Mouse (Mus musculus) forelimb bud, embryonic 11.5 days (tissue): ENCODE results near the gene Fance.

Experiments
- DNase-seq: peaks from one replicate; pipeline ENCODE4 v3.0.0-alpha.2; 2012; ENCODE audit warnings: low read depth, low spot score

Fance gene

DNA sequence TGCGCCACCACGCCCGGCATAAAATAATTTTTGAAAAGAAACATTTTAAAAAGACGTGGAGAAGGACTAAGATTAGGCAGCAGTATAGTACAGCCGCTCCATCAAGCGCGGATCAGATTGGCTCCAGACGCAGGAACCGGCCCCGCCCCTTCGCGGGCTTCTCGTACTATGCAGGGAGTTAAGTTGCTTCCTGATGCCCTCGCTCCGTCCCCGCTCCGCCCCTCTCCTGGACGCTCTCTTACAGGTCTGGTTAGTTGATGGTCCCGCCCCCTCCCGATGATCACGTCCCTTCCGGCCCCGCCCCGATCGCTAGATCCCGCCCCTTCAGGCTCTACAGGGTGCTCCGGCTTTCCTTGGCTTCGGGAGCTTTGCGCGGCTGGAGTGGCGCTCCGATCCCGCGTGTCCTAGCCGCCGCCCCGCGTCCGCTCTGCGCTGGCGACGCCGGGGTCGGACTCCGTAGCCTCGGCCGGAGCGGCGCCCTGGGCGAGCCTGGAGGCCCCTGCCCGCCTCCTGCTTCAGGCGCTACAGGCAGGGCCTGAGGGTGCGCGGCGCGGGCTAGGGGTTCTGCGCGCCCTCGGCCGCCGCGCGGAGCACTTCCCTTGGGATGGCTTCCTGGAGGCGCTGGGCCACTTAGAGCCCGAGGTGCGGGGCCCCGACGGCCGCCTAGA, at the start of gene Fance:
Gene Fance, plus strand, starts transcription at position 308 of the 668 bp plus-strand sequence.
- peak; percentile 98 for DNase-seq

DNA sequence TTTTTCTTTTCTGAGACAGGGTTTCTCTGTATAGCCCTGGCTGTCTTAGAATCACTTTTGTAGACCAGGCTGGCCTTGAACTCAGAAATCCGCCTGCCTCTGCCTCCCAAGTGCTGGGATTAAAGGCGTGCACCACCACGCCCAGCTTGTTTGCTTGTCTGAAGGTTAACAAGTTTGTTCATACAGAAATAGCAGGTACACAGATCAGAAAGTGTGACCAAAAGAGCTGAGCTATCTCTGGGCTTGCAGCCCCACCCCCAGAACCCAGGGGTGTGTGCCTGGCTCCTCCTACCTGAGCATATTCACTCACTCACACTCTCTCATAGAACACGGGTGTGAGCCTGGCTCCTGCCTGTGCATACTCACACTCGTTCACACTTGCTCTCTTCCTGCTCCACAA, 46.1 kb upstream of the Fance start:
- no peak for DNase-seq

DNA sequence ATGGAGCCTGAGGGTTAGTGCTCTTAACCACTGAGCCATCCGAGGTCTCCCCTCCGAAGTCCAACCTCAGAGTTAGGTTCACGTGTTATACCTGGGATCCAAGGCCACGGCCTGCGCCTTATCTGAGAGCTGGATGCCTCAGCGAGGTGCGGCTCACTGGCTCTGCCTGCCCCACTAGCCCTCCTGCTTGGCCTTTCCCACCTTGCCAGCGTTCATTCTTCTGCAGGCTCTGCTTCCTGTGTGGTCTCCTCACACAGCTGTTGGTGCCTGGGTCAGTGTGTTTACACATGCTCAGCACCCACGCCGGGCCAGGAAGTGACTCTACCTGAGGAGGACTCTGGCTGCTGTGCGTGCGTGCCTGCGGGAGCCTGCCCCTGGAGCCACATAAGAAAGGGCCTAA, 43.2 kb upstream of the Fance start:
- no peak for DNase-seq

GRCm38 (mm10) chr17:28271537-28272266, 41.6 kb upstream of the Fance start:
- no peak for DNase-seq

DNA sequence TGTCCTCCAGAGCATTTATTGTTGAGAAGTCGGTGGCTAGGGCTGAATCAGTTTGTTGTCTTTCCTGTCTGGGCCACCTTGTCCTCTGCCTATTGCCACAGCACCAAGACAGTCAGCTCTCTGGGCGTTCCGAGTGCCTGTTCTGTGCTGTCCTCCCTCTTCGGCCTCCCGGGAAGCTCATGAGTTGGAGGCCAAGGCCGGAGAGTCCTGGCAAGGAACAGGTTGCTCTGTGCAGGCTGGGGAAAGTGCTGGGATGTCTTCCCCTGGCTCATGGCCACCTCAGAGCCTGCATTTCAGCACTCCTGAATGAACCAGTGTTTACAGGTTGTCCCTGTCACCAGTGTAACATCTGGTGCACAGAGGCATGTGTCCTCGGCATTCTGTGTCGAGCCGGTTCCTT, 41.0 kb upstream of the Fance start:
- no peak for DNase-seq

GRCm38 (mm10) chr17:28272837-28273236, 40.5 kb upstream of the Fance start:
- no peak for DNase-seq

DNA sequence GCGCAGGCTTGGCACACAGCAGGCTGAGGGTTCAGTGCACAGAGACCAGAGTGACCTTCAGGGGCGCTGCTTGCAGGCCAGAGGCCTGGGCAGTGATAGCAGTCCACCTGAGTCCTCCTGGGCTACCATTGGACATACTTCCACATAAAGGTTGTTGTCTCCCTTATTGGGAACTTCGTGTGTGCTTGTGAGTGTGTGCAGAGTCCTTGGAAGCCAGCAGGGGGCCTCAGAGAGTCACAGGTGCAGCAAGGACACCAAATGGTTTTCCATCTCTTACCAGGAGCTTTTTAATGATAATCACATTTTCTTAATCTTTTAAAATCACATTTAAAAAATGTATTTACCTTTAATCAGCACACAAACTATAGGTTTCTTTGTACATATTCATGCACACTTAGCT, 38.6 kb upstream of the Fance start:
- DNase-seq = no peak

DNA sequence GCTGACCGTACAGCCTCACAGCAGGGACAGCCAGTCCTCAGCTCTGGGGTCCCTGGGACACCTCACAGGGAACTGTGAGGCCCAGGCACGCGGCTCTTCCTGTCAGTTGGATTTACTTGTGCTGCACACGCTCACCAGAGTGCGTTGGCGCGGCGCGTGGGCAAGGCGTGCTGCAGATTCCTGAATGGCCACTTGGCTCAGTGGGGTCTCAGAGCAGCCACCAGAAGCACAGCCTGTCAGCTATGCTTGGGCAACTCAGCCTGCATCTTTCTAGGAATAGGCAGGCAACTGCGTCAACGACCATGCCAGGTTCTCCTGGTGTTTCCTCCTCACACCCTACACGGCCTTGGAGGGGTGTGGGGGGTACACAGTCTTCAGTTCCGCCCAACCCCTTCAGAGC, 36.1 kb upstream of the Fance start:
- no peak for DNase-seq

DNA sequence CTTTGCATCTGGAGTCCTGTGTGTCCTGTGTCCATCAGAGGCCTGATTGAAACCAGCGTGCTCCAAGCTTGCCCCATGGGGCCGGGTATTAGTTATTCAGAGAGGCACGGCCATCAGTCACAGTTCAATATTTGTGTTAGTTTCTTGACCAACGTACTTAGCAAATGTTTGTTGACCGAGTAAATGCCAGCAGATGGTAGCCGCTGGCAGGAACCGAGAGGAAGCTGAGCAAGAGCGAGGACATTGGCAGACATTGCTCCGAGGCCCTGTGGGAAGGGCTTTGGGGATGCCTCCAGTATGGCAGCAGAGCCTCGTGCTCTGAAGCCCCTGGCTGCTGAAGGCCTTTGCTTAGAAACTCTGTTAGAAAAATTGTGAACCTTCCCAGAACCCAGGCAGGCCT, 35.6 kb upstream of the Fance start:
- DNase-seq = no peak

GRCm38 (mm10) chr17:28278156-28278555, 35.2 kb upstream of the Fance start:
- DNase-seq = no peak

DNA sequence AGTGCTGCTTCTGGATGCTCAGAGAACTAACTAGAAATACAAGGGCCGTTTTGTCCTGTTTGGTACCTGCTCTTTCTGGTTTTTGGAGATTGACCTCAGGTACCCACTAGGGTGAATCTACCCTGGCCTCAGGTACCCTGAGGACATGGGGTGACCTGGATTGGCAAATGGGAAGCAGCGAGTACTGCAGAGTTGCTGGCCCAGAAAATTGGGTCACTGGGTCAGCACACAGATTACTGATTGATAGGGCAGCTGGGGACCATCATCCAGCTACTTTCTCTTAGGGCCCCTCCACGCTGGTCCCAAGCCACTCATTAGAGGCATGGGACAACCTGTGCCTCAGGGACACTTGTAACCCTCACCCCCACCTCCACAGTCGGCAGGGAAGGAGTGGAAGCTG, 34.1 kb upstream of the Fance start:
- no peak for DNase-seq

DNA sequence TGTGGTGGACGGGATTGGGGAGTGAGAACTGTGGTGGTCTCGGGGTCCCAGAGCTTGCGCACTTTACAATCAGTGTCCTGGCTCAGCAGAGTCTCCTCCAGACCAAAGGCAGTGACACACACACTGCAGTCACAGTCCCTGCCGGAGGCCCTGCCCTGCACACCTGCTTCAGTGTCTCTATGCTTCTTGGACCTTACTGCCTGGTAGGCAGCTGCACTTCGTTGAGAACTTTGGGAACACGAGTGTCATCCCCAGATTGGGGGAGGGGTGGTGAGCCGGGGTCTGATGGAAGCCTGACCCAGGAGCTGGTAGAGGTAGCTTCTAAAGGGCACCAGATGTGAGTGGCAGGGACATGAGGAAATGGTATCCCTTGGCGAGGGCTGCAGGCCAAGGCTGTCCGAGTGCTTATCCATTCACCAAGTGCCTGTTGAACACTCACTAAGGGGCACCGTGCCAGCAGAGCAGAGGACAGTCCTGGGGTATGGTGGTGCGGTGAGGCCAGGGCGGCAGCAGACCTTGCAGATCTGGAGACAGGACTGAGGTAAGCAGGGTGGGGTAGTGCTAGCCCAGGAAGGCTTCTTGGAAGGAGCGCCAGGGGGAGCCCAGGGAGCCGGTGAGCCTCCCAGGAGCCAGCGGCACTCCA, 33.4 kb upstream of the Fance start:
- no peak for DNase-seq

- DNase-seq = no peak
Measured at GRCm38 (mm10) chr17:28280423-28280800, 32.9 kb upstream of the Fance start.

- DNase-seq = no peak
Measured at GRCm38 (mm10) chr17:28280831-28281377, 32.4 kb upstream of the Fance start.

- no peak for DNase-seq
Measured at GRCm38 (mm10) chr17:28281866-28282441, 31.4 kb upstream of the Fance start.

- no peak for DNase-seq
Measured at GRCm38 (mm10) chr17:28283199-28283598, 30.1 kb upstream of the Fance start.

- DNase-seq = no peak
Measured at GRCm38 (mm10) chr17:28286133-28286532, 27.2 kb upstream of the Fance start.

DNA sequence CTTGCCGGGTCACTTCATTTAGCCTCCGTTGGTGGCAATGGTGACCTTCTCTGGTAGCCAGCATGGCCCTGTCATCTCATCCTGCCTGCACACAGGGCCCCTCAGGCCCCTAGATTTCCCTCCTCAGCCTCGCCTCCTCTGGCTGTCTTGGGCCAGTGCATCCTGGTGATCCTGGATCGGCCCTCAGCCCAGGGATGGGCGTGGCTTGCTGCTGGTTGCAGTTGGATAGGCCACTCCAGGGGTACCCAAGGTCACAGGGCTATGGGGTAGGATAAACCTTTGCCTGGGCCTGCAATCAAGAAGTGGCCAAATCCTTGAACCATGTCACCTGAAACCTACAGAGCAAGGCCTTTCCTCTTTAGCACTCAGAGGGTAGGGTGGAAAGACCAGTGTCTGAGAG, 26.4 kb upstream of the Fance start:
- DNase-seq = no peak

DNA sequence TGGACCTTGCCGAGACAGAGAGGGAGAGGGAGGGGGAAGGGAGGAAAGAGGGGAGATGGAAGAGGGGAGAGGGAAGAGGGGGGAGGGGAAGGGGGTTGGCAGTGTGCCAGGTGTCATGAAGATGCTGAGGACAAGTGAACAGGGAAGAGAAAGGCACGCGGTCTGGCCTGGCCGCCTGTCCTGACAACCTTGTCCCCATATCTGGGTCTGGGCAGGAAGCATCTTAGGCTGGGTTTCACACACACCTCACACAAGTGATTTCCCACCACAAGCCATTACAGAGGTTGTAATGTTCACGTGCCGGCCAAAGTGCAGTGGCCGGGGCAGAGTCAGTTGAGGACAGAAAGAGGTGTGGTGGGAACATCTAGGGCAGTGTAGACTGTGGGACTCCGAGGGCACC, 25.7 kb upstream of the Fance start:
- no peak for DNase-seq

DNA sequence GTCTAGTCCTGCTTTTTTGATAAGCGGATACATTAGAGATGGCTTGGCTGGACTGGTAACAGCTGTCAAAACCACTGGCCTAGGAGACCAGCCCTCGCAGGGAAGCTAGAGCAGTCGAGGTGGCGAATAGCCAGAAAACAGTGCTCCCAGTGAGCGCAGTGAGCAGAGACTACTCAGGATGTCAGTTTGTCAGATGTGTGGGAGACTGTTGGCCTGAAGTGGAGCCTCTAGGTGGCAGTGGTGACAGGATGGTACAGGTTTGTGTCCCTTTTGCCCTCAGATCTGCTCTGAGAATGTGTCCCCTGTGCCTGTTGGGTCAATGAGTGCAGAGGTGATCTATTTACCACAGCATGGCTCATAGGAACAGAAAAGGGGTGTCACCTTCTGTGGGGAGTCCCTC, 25.3 kb upstream of the Fance start:
- DNase-seq = no peak

- no peak for DNase-seq
Measured at GRCm38 (mm10) chr17:28290262-28290661, 23.1 kb upstream of the Fance start.

DNA sequence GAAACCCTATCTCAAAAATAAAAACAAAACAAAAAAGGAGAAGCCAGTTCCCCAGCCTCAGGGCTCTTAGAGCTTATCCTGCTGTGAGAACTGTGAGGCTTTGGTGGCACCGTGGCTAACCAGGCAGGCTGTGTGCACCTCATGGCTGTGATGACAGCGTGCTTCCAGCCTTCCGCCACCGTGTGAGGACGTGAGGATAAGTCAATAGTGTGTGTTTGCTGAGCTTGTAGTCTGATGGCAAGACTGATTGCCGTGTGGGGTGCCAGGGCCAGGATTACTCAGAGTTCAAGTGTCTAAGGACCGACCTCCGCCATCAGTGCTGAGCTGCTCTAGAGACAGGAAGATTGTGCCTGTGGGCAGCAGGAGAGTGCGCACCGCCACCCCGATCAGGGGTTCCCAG, 22.6 kb upstream of the Fance start:
- no peak for DNase-seq
